Mouse (Mus musculus): ENCODE data around the gene Srpk1.

GRCm38 (mm10) chr17:28622300-28622759, at the start of gene Srpk1:
- TF ChIP-seq SMC3 (IDR thresholded peaks at IDR 0.05; ENCODE audit: low read depth, low read length) (no peak), POLR2A (IDR thresholded peaks at IDR 0.05; ENCODE audit: control insufficient read depth in 1 of 2, insufficient read depth in 1 of 2, low read depth in 1 of 2, low read length in 2 of 2, poor library complexity in 1 of 2) (peak; percentile 85 to 88; a peak in 3 of 4 replicates), NRF1 (IDR thresholded peaks at IDR 0.05; ENCODE audit: insufficient read depth, low read depth, low read length, poor library complexity, severe bottlenecking) (peak; percentile 93), CTCF (IDR thresholded peaks at IDR 0.05 in 2 of 3, conservative IDR thresholded peaks at IDR 0.05 in 1 of 3; ENCODE audit: control insufficient read depth in 1 of 3, insufficient read depth in 1 of 3, low read depth in 2 of 3, low read length in 3 of 3, poor library complexity in 1 of 3, severe bottlenecking in 1 of 3) (no peak), HCFC1 (IDR thresholded peaks at IDR 0.05; ENCODE audit: low read depth, low read length) (peak; percentile 76), TCF12 (IDR thresholded peaks at IDR 0.05; ENCODE audit: low read depth, low read length) (peak; percentile 70), MAX (IDR thresholded peaks at IDR 0.05; ENCODE audit: low read length) (peak; percentile 84), CHD1 (IDR thresholded peaks at IDR 0.05; ENCODE audit: low read depth, low read length) (no peak), MYB (IDR thresholded peaks at IDR 0.05; ENCODE audit: low read depth, low read length) (peak; percentile 57; the same call in 1 of the 2 replicates), EP300 (IDR thresholded peaks at IDR 0.05; ENCODE audit: low read depth in 1 of 2, low read length in 2 of 2) (peak in 1 of 2 experiments; percentile 39; a peak in 2 of 4 replicates), TBP (IDR thresholded peaks at IDR 0.05; ENCODE audit: low read depth, low read length) (peak; percentile 44)

All from MEL (cell line).